Mouse (Mus musculus) left cerebral cortex, postnatal 10 days (tissue): Measurements from ENCODE around the gene Olfr875. TPM values are rescaled to one million over a fixed set of nuclear protein-coding genes. Genes with fewer than 3 reads are reported as not detected.

Experiments
- total RNA-seq, 2 experiments: library from RNA; stranded (reverse); gene quantifications; 2 replicates each; pipeline ENCODE4 v1.2.3; 2021

Gene Olfr875
- total RNA-seq, 2 experiments from 2014 or later: not detected

Other genes with a start within 250 kb of the Olfr875 start
- gene Esam, start 243.8 kb upstream of the Olfr875 start, total RNA-seq: 10 to 100 TPM; 29.5 to 29.6 TPM
- gene Vsig2, start 232.6 kb upstream of the Olfr875 start, total RNA-seq: 1 to 10 TPM; 3.3 to 4.1 TPM
- gene Nrgn, start 219.0 kb upstream of the Olfr875 start, total RNA-seq: 1,000 to 10,000 TPM; 1,798 to 1,800 TPM
- 10 to 100 TPM; 13.6 to 16.3 TPM for gene Siae, start 216.2 kb upstream of the Olfr875 start, total RNA-seq
- 1 to 10 TPM; 1.9 to 2.2 TPM for gene Spa17, start 158.1 kb upstream of the Olfr875 start, total RNA-seq
- gene Tbrg1, start 114.5 kb upstream of the Olfr875 start, total RNA-seq: 10 to 100 TPM; 54.1 to 58.3 TPM
- gene Panx3, start 102.6 kb upstream of the Olfr875 start, total RNA-seq: not detected
- gene Olfr160, start 55.6 kb upstream of the Olfr875 start, total RNA-seq: not detected
- not detected for gene Olfr874, start 26.8 kb upstream of the Olfr875 start, total RNA-seq
- not detected for gene Olfr876, start 31.2 kb downstream of the Olfr875 start, total RNA-seq
- gene Olfr877, start 82.4 kb downstream of the Olfr875 start, total RNA-seq: not detected
- under 1 TPM in 1 of 2 experiments, not detected in 1; 0.06 TPM for gene Olfr145, start 124.9 kb downstream of the Olfr875 start, total RNA-seq
- gene Olfr878, start 146.0 kb downstream of the Olfr875 start, total RNA-seq: not detected
- not detected for gene Olfr881, start 220.0 kb downstream of the Olfr875 start, total RNA-seq